Mouse (Mus musculus) c-Kit-positive CD71-positive TER-119-positive erythroid progenitor cells, embryonic 14.5 days (primary cell): Measurements from ENCODE around the gene Tiam1.

Experiments used
- DNase-seq: peaks from one replicate; pipeline ENCODE4 v3.0.0-alpha.2; 2013; ENCODE audit warnings: low spot score

The Tiam1 gene

DNA sequence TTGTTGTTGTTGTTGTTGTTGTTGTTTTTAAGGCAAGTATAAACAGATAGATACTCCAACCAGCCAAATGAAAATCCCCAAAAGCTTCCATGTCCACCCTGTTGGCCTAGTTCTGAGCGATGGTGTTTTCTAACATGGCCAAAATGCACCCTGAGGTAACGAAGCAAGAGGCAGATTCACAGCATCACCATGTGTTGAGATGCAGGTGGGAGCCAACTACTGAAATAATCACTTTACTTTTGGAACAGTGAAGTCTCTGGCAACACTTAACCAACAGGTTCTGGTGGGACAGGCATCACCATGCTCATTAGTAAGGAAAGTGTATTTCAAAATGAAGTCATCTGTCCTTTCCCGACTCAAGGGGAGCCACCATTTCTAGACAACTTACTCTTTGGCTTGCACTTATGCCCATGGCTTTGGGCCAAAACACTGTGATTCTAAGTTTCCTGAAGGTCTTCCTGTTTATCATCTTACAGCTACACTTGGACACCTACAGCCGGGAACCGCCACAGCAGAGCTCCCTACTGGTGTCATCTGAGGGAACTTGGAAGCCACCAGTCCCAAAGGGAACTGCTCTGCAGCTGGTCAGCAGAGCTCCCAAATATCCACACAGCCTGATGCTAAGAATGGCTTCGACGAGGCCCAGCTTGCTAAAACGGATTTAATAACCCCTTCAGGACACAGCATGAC is 230.7 kb downstream of the Tiam1 start:
- no peak for DNase-seq

DNA sequence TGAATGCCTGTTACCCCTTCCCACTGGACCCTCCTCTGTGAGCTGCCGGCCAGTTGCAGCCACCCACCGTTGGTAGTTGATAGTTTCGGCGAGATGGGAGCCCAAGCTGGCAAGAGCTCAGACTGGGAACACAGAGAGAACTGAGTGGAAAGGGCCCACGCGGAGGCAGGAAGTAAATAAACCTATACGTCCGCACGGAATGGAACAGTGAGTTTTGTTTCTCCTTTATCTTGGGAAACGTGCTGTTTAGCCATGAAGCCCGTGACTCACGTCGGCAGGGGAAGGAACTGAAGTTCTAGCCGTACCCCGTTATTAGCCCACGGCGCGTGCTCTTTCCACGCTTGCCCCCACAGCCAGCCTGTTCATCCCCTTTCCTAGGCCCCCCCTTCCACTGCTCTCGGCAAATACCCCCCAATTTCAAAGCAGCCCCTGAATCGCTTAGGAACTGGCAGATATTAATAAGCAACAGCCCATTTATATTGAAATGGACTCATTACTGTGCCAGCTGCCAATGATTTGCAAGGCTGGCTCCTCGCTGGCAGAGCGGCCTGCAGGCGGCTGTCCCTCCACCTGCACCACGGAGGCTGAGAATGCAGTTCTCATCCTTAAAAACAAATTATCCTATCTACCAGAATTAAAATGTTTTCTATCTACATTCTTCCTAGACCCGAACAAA is 234.0 kb downstream of the Tiam1 start:
- DNase-seq, result no peak

DNA sequence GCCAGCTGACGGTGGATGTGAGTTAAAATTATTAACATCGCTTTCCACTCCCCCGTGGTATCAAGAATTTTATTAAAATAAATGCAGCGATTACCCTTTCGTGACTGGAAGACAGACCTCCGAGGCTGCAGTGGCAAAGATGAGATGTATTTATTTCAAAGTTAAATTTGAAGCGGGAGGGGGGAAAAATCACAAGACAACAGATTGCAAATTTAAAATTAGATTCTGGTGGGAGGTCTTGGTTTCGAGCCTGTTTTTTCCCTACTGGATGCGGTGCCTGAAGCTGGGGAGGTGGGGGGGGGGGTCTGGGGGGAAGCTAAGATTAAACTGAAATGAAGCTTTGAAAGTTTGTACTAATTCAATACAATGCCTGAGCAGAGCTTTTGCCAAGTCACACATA is 235.9 kb downstream of the Tiam1 start:
- DNase-seq, result no peak

DNA sequence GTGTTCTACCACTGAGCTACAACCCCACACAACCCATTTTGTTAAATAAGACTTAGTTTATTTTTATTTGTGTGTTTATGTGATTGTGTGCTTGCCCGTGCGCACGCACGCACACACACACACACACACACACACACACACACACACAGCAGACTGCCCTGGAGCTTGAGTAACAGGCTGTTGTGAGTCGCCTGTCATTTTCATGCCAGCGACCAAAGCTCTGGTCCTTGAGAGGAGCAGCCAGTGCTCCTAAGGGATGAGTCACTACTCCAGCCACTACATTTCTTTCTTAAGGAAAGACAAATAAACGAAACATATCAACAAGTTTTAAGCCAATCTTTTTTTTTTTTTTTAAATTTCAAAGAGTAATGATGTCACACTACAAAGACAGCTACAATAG is 236.7 kb downstream of the Tiam1 start:
- DNase-seq, result no peak

DNA sequence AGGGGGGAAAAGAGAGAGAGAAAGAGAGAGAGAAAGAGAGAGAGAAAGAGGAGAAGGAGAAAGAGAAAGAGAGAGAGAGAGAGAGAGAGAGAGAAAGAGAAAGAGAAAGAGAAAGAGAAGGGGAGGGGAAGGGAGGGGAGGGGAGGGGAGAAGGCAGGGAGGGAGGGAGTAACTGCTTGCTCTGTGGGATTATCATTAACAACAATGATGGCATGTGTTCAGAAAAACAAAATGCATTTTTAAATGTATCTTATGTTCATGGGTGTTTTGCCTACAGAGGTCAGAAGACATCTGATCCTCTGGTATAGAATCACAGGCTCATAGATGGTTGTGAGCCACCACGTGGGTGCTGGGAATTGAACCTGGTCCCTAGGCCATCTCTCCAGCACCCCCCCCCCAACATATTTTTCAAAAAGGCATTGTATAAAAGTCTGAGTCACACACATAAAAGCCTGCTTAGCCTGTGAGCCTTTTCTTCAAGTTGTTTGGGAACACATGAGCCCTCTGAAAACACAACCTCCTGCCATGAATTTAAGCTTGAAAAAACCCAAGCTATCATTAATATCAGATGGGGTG is 237.8 kb downstream of the Tiam1 start:
- no peak for DNase-seq

DNA sequence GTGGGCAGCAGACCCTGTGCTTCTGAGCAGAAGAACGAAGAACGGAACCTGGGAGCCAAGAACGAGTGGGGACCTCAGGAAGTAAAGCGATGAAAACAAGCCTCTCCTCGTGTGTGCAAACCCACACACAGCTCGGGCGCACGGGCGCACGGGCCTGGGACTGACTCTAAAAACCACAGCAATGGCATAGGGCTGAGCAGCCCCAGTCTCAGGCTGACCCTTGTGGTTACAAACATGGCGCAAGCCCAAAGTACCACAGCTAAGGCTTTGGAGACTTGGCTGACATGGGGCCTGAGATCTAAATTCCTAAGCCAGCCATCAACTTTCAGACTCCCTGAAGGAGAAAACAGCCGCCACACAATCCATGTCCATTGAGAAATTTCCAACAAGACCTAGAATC is 239.4 kb downstream of the Tiam1 start:
- DNase-seq, result no peak

DNA sequence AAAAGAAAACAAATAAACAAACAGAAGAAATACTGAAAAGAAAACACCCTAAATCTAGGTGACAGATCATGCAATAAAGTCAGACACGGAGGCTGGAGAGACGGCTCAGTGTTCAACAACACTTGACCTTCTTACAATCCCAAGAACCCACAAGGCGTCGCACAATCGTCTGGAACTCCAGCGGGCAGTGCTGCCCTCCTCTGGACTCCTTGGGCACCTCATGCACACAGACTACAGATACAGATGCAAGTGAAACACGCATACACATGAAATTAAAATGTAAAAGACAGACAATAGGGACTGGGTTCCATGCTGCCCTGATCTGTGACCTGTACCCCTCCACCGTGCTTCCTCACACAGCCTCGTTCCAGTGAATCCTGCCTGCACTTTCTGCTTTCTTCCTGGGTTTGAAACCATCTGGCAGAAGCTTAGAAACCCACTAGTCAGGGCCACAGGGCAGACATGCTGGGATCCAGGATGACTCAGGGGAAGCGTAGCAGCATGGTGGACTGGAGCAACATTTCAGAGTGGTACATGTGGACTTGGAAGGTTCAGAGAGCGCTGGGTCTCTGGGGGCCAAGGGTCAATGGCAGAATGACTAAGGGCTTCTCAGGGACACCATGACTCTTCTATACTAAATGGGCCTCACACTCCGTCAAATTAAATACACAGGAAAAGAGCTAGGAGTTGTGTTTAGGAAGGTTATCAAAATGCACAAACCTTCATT is 240.8 kb downstream of the Tiam1 start:
- no peak for DNase-seq

DNA sequence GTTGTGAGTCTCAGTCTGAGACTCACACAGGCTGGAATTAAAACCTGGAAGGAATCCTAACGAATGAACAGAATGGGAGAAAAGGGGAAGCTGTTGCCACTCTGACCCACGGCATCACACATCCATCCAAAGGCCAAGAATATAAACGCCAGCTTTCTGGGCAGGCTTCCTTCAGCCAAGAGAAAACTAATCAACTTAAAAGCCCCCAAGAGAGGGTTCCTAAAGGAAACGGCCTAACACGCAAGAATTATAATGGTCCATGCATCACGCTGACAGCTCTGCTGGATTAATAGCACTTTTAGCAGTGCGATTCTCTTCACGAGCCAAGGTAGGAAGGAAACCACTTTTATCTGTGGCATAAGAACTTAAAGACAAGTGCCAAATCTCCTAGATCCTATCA is 242.9 kb downstream of the Tiam1 start:
- no peak for DNase-seq

DNA sequence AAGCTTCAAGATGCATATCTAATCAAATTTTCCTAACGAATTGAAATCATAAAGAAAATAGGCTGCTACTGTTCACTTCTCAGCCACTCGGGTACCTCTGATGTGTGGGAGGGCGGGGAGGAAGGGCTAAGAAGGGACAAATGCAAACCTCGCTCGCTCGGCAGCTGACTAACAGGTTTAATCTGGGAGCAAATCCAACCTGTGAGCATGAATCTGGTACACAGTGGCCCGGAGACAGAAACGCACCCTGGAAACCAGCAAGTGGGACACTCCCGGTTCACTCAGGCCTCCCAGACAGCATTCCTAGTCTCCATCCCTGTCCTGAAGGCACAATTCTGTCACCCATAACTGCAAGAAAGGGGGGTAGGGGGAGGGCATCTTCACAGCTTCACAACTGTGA is 244.4 kb downstream of the Tiam1 start:
- DNase-seq, result no peak

DNA sequence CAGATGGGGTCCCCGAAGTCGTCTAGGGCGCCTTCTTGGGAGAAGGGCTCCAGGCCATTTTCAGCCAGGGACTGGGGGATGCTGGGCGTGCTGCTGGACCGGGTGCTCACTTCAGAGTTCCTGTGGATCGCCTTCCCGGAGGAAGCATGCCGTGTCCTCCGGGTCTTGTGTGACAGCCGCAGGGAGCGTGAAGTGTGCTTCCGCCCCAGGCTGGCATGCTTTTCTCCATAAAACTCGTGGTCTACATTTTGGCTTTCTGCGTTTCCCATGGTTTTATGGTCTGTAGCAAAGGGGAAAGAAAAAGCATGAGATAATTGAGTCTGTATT is 245.3 kb downstream of the Tiam1 start:
- DNase-seq, result no peak

DNA sequence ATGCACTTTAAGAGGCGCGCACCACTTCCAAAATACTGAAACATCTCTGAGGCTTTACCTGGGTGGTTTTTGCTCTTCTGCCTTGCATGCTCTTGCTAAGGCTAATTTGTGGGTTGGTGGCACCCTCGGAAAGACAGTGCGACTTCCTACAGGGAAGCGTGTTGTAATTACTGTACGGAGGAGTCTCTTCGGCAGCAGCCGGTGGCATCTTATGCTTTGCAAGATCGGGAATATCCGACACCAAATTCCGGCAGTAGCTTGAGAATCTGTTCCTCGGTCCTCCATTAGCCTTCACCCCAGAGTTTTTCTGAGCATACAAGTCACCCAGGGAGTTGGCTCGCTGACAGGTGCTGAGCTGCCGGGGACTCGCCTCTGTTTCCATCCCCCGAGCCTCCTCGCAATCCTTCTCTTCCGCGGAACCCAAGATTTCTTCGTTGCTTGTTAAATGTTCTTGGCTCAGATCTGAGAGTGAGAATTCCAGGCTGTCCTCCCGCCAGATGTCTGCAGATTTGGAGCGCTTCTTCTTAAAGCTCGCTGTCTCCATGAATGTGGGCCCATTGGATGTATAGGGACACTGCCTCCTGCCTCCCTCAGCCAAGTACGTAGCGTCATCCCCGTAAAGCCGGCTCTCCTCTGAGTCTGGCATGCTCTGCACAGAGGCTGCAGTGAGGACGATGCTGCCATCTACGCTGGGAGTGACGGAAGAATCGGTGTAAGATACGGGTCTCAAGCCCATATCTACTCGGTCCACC is 245.8 kb downstream of the Tiam1 start:
- no peak for DNase-seq

DNA sequence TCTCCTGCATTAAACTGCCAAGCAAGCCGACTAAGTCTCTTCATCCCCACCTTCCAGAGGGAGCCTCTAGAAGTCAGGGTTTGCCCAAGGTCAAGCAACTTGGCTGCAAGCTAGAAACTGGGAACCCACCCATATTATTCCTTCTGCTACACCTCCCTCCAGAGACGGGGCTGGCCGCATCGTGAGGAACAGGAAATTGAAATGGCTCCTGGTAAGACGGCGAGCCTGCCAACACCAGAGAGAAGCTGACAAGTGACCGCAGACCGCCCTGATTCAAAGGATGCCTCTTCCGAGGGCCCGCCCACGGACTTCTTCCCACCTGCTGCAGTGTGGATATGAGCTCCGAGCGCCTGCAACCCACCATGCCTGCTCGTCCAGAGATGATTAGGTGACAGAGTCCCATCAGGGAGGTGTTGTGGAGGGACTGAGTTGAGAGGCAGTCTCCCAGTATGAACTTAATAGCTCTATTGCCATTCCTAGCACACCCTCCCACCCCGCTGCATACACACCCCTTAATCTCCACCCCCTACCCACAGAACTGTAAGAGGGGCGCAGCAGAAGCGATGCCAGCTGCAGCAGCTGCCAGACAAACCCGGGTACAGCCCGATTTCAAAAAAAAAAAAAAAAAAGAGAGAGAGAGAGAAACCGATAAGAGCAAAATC is 246.6 kb downstream of the Tiam1 start:
- no peak for DNase-seq

DNA sequence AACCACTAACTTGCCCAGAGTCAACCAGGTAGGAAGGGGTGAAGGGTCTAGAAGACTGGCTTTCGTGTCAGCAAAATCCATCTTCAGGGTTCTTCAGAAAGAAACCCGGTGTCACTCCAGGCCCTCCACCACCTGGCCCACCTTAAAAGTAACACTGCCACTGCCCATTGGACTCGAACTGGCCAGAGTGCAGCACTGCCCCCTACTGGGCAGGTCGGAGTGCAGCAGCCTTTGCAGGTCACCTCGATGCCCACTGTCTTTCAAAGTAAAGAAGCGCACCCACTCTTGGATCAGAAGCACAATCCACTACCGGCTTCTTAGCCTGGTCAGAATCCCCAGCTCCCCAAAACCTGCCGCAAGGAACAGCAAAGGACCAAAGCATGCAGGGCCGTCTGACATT is 247.2 kb downstream of the Tiam1 start:
- no peak for DNase-seq

DNA sequence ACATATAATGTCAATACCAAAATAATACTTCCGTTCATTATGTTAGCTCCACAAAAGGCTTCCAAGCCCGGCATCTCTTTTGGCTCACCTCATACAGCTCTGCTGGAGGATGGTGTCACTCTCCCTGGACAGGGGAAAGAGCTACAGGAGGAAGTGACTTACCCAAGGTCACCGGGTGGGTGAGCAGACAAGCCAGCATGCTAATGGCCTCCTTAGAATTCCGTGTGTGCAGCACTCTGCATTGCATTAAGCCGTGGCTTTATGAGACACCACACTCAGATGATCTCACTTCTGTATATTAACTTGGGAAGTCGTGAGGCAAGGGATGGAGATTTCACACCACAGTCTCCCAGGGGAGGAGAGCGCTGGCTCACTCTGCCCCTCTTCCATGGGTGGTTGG is 248.3 kb downstream of the Tiam1 start:
- no peak for DNase-seq

DNA sequence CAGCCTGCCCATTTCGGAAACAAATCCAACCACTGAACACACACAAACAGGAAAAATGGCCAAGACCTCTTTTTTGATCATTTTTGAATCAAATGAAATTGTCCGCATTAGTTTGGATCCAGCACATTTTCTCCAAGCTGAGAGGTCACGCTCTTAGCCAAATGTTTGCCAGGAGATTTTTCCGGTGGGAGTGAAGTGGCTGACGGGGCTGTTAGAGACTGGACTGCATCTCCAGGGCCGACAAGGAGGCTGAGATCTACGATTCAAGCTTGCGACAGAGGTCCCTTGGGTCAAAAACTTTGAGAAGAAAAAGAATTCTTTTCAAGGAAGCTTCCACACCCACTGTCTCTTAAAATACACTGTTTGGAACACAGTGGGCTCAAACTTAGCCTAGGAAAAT is 248.8 kb downstream of the Tiam1 start:
- DNase-seq, result no peak

DNA sequence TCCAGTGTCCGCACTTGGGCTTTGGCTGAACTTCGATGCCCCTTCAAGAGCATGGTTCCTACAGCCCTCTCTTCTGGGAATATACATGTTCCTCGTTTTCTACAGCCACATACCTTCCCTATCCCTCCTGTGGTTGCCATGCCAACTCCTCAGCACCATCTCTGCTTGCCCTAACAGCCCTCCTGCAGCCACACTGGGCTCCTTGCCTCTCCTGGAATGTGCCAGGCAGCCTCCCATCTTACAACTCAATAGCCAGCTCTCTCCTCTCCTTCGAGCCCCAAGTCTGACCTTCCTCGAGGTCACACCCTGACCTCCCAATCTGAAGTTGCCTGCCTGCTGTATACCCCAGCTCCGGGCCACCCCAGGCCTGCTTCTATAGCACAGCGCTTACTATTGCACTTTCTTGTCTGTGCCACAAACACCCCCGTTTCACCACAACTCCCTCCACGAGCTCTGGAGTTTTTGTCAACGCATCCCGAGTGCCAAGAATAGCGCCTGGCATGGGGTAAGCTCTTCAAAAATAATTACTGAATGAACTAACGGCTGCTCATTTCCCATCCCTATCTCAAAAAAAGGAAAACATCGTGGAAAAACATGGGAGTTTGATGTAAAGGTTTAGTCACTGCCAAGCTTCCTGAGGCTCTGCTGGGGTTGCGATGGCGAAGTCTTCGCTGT is 252.9 kb downstream of the Tiam1 start:
- no peak for DNase-seq

DNA sequence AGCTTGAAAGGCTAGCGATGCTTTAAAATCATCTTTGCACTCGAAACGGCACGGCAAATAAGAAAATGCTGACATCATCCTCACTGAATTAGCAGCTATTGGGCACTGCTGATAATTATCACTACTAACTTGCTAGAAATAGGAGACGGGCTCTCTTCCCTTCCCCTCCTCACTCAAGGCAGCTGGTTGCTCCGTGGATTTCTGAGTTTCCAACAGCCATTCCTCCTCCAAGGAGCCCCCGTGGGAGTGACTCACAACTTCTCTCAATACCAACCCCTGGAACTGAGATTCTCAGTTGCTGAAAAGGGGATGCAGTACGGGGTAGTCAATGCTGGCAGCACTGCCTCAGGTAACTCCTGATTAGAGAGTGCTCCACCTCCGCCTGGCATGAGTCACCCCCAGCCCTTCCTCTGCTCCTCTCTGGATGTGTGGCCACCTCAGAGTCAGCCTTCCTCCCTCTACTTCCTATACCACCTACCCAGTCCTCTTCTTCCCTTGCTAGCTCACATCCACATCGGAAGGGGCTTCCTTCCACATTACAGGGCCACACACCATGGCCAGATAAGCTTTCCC is 253.6 kb downstream of the Tiam1 start:
- DNase-seq, result no peak

DNA sequence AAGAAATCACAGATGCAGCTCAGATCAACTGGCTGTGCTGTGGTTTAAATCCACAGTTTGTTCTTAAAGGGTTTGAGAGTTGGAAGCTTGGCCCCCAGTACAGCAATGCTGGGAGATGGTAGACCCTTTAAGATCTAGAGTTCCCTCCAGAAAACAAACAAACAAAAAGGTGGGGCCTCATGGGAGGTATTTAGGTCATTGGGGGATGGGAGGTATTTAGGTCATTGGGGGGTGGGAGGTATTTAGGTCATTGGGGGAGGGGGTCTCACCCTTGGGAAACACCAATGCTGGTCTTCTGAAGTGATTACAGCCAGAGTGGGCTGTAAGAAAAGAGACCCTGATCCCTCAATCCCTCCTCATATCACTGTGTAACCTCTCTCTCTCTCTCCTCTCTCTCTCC is 257.0 kb downstream of the Tiam1 start:
- DNase-seq, result no peak

DNA sequence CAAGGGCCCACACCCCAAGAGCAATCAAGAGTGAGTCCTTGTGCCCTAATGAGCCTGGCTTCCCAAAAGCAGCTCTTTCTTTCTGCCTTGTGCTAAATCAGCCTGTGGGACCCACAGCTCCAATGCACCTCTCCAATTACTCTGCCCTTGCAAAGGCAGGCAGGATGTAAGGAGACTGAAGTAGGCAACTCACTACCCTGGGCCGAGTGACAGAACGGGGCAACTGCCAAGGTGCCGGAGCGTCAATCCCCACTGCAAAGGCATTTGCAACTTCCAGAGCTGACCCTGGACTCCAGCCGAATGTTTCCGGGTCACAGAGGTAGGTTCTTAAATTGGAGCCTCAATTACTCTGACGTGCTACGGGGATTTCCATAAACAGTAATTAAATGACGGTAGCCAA is 257.9 kb downstream of the Tiam1 start:
- DNase-seq, result no peak

DNA sequence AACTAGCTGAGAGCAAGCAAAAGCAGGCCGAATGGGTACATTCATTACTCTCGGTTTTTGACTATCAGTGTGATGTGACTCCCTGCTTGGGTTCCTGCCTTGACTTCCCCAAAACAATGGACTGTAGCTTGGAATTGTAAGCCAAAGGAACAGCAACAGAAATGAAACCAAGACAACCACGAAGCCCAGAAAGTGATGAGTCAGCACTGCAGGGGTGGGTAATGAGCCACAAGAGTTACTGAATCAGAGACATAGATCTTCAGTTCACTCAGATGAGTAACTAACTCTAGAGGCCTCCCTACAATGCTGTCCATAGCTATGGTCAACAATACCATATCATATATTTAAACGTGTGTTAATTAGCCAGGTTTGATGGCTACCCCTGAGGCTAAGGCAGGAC is 259.7 kb downstream of the Tiam1 start:
- DNase-seq, result no peak
